Mouse (Mus musculus) frontal cortex, adult 2 months (tissue): ENCODE results near the gene Cited2. TPM values are rescaled to one million over a fixed set of nuclear protein-coding genes. Genes with fewer than 3 reads are reported as not detected.
A peak's percentile ranks its signal among the peaks of the same experiment; 100 is the strongest.

Experiments
- DNase-seq, 2 experiments: peaks; one replicate each; pipeline ENCODE4 v3.0.0; 2022; ENCODE audit warnings: low spot score in 1 of 2; ENCODE audit errors: extremely low spot score in 1 of 2
- polyA plus RNA-seq: library from polyadenylated mRNA; depleted of rRNA; stranded (reverse); fragments of >200 nt; gene quantifications from 2 replicates; pipeline ENCODE4 v1.2.3, GENCODE M21; 2012; rRNA removed

The Cited2 gene
- 75.0 and 91.6 TPM in 2 replicates for polyA plus RNA-seq

DNA sequence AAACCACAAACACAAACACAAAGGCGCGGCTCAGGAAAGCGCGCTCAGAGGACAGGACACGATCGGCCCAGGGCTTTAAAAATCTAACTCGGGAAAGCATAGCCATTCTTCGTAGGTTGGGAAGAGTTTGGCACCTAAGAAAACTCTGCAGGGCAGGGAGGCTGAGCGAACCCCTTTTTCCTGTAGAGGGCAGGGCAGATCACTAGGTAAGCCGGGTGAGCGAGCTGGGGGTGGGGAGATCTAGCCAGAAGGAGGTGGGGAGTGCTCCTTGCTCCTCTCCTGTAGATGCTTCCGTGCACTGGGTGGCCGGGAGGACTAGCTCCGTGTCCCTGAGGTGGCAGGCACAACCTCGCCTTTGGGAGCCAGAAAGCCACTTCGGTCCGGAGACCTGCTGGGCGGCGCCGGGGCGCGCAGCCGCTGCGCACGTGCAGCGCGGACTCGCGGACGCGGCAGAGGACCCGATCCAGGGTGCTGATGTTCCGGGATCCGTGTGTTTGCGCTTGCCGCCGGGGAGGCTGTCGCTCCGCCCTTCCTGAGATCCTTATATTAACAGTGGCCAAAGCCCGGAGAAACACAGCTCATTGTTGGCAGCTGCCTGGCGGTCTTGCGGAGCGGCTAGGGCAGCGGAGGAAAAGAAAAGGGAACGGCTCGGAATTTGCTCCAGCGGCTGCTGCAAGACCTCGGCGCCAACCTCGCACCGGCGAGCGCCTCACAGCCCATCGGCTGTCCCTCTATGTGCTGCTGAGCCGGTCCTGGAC, at the start of gene Cited2:
TSS of gene Cited2 (plus strand) at position 566 of the 758 bp plus-strand sequence.
- DNase-seq, result peak; percentile 90 to 99

- DNase-seq, result no peak
These were observed 48.6 kb upstream of the Cited2 start for GRCm38 (mm10) chr10:17674454-17674853.

GRCm38 (mm10) chr10:17674869-17675268, 48.1 kb upstream of the Cited2 start:
- DNase-seq, result no peak

DNA sequence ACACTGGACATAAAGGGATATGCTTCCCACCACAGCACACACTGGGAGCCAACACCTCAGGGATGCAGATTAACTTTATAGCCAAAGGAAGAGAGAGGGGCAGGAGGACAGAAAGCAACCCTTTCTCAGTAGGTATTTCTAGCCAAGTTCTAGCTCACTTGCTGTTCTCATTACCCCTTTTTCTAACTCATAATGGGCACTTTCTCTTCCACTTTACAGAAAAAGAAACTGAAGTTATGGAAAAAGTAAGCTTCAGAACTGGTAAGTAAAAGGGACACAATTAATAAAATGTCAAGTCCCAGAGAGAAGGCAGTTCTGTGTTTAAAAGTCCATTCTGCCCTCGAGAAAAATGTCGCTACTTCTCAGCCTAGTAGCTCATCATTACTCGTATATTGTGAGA, 46.6 kb upstream of the Cited2 start:
- no peak for DNase-seq

- no peak for DNase-seq
These were observed 45.7 kb upstream of the Cited2 start for GRCm38 (mm10) chr10:17677308-17677707.

DNA sequence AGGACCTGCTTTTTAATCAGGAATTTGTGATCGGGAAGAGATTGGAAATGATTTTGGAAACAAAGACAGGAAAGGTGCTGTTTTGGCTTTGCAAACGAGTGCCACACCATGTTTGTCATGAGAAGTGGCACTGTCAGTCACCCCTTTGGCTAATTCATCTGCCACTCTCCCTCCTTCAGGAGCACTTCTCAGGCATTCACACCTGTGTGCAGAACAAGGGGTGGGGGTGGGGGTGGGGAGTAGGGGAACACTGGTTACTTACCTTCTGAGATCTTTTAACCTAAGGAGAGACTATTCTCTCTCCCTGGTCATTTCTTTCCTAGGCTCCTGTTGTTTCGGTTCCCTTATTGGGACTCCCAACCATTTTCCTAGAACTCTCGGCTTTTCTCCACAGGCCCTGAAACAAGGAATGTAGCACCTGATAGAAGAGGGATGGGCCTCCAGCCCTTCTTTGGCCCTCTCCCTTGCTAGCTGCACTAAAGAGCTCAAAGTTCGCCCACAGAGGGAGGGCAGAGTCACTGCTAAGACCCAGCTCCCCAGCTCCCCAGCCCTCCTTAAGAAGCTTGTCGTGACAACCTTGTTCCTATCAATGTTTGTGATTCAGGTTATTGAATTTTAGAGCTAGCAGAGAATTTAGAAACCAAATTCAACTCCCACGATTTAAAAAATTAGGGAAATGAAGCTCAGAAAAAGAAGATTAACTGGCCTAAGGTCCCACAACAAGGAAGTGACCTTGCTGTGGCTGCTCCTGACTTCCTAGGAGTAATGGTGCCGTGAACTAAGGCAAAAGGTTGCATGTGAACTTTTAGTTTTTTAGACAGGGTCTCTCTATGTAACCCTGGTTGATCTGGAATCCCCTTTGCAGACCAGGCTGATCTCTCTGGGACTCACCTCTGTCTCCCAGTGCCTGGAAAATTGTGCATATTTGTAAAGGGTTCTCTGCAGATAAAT, 42.3 kb upstream of the Cited2 start:
- no peak for DNase-seq

GRCm38 (mm10) chr10:17681386-17681785, 41.6 kb upstream of the Cited2 start:
- DNase-seq, result no peak

- DNase-seq, result no peak
These were observed 39.1 kb upstream of the Cited2 start for GRCm38 (mm10) chr10:17683852-17684428.

DNA sequence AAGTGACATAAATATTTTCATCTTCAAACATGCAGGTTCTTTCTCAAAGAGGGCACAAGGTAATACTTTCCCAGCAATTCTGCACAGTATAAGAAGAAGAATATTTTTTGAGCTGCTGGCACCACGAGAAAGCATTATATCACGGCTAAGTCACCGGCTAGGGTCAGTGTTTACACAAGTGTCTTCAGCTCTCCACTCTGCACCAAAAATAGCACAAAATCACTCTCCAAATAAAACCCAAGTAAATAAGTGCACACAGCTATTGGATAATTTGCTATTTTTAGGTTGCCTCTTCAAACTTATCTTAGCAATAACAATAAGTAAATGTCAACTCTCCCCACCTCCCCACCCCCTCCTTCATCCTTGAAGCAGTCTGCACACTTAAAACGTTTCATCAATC, 33.2 kb upstream of the Cited2 start:
- no peak for DNase-seq

DNA sequence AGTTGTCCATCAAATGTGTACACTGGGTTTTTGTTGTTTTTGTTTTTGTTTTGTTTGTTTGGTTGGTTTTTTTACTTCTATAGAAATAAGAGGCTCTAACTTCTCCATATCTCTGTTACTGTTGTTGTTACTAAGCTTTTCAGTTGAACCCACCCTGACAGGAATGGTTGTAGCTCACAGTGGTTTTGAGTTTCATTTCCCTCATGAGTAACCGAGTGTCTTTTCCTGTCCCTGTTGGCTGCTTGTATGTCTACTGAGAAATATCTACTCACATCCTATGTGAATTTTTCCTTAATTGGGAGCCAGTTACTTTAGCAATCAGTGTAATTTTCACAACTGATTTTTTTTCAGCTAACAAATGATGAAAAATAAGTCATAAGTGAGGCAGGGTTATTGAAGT, 31.3 kb upstream of the Cited2 start:
- DNase-seq, result no peak

DNA sequence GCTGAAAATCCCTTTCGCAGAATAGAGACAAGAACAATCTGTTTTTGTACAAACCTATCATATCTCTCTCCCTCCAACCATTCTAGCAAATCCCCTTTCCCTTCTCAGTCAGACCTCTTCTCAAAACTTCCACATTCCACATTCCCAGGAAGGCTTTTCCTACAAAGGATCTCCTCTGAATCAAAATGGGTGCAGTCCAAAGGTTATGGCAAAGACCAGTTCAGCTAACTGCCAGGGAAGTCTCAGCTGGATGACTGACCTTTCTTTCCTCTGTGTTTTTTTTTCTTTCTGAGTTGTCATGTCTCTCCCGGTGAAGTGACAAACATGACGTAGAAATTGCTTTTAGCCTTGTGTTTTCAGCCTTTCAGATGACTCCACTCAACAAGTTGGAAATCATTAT, 27.2 kb upstream of the Cited2 start:
- no peak for DNase-seq

GRCm38 (mm10) chr10:17697376-17698265, 25.4 kb upstream of the Cited2 start:
- DNase-seq, result no peak

- no peak for DNase-seq
These were observed 17.5 kb upstream of the Cited2 start for GRCm38 (mm10) chr10:17705466-17705973.

DNA sequence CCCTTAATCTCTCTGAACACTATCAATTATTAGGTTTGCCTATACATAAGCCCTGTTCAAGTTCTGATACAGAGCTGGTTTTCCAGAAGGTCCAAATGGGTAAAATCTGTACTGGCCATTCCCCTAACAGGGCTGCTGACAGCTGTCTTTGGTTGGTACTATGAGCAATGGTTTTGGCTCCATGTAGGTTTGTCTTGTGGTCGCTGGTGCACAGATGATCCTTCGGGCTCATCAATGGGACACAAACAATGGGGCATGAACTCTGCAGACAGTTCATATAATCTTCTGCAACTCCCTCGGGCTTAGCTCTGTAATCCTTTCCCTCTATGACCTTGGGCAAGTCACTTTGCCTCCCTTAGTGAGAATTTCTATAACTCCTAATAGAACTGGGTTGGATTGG, 12.3 kb upstream of the Cited2 start:
- DNase-seq, result no peak

DNA sequence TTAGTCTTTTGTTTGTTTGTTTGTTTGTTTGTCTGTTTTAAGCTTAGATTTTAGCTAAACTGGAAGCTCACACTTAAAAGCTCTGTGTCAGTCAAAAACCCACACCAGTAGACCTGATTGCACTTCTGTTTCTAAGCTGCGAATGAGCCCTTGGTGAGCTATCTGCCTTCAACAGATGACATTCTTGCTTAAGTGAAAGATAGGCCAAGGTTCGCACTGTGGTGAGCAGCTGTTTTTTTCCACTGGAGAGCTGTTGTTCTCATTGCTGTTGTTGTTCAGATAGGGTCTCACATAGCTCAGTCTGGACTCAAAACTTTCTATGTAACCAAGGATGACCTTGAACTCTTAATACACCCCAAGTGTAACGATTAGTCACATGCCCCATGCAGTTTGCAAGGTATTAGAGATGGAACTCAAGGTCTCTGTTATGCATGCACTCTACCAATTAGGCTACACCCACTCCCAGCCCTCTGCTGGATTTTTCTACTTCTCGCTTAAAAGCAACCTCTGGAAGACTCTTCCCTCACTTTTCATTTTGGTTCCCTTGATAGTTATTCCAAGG, 3.9 kb upstream of the Cited2 start:
- no peak for DNase-seq

DNA sequence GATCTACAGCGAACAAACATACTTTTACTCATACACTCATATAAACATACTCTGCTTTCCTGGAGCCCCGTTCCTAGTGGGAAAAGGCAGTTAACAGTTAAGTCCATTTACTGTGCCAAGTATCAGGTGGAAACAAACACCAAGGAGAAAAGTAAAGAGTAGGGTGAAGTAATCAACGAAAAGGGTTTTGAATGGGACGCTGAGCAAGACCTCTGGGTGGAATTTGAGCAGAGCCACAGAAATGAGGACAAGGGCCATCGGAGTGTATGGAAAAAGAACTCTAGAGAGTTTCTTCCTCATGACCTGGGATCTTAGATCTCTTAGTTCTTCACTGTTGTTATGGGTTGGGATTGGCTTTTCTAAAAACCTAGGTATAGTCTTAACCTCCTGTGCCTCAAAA, 3.4 kb upstream of the Cited2 start:
- DNase-seq, result no peak

DNA sequence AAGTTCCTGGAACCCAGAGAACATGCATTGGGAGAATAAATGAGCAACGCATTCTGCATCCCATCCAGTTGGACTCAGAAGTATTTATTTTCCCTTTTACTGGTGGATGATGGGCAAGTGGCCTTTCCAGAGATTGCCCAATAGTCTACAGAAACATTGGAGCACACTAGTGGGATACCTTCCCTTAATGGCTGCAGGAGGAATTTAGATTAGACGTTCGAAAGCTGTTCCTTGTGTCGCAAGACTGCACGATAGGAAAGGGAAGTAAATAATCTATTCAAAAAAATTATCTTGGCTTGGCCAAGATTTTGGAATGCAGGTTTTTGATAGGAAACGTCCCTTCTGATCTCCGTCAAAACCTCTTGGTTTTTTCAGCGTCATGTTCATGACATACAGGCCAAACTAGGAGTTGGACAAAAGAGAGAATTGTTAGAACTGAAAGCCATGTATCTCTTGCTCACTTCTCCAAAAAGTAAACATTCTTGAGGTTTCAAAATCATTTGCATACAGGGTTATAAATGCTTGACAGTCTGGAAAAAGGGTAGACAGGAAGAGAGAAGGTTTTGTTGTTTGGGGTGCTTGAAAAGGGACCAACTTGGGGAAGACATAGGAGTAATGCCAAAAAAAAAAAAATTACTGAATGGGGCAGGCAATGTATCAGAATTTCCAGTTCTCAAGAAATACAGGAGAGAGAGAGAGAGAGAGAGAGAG, 2.0 kb upstream of the Cited2 start:
- DNase-seq, result no peak

DNA sequence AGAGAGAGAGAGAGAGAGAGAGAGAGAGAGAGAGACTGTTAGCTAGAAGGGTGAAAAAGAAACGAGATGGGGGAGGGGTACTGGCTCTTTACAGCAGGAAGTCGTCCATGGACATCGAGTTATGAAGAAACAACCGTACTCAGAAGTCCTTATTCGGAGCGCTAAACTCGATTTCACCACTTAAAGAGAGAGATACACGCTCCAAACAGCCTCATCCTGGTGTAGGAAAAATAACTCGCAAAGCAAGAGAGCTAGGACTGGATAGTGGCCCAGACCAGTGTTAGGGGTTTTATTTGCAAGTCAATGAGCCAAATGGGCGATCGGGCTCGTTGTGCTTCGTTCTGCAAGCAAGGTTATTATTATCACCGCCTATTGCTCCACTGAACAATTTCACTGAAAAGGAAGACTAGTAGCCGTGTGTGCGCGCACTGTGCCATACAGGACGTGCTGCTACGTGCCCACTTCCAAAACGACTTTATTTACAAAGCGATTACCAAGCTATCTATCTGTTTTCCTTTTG, 1.4 kb upstream of the Cited2 start:
- DNase-seq, result peak; percentile 41 to 58

- DNase-seq, result peak; percentile 89 to 96
These were observed 860 bp upstream of the Cited2 start for GRCm38 (mm10) chr10:17722158-17722557.
